Mouse (Mus musculus): ENCODE data around the gene Slc5a4a. TPM values are rescaled to one million over a fixed set of nuclear protein-coding genes. Genes with fewer than 3 reads are reported as not detected.
A peak's percentile ranks its signal among the peaks of the same experiment; 100 is the strongest.

The Slc5a4a gene
- polyA plus RNA-seq, 1 experiment from 2014 or later, result not detected

DNA sequence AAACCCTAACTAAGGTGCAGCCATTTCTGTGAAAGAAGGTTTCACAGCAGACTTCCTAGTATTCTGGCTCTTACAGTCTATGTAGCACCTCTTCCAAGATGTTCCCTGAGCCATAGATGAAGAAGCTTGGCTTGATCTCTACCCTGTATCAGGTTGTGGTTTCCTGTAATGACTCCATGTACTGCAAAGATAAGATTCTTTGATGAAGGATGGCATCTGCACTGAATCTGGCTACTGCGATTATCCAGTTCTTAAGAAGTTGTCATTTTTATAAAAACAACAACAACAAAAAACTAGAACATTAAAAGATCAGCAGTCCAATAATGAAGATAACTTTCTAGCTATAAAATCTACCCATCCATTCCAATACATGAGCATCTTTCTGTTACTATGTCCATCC lies 40.8 kb downstream of the Slc5a4a start:
- Histone ChIP-seq H3K4me1 (no peaks in the 10 kb centered on the region), H3K9me3 (replicated peaks) (no peaks in the 10 kb centered on the region), H3K27me3 (ENCODE audit: low read depth, poor library complexity, severe bottlenecking) (no peaks in the 10 kb centered on the region), H3K36me3 (no peaks in the 10 kb centered on the region), H3K27ac (no peak overlapping the region), H3K4me3 (no peak overlapping the region)
- no peak for DNase-seq (ENCODE audit: low spot score)
- WGBS, result 100% methylated on average over 1 of the region's 1 CpGs

GRCm38 (mm10) chr10:76201416-76201815 lies 54.2 kb downstream of the Slc5a4a start:
- Histone ChIP-seq H3K4me1 (peaks cover 3% of the 10 kb centered on the region; the same call in 1 of the 2 replicates), H3K27me3 (ENCODE audit: low read depth, poor library complexity, severe bottlenecking) (no peaks in the 10 kb centered on the region), H3K4me3 (no peak overlapping the region), H3K27ac (no peak overlapping the region), H3K36me3 (no peaks in the 10 kb centered on the region), H3K9me3 (replicated peaks) (no peaks in the 10 kb centered on the region)
- DNase-seq (ENCODE audit: low spot score), result no peak
- 90% methylated on average over 3 of the region's 3 CpGs for WGBS

DNA sequence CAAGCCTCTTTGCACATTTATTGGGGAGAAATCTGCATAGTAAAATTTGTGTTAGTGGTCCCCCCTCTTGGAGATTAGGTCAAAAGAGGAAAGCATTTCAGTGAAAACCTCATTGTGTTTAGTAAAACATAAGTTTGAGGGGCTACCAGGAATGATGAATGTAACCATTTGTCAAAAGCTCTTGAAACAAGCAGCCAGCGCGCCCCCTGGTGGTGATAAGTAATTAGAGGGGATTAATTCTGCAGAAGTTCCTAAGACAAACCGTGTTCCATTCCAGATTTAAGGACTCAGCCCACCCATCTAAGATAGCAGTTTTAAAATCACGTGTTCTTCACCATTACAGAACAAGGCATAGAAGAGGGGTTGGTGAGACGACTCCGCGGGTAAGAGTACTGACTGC lies 54.7 kb downstream of the Slc5a4a start:
- H3K36me3 ChIP-seq, result no peaks in the 10 kb centered on the region
- 22% methylated on average over 7 of the region's 7 CpGs for WGBS
- no peaks in the 10 kb centered on the region for H3K27me3 ChIP-seq (ENCODE audit: low read depth, poor library complexity, severe bottlenecking)

DNA sequence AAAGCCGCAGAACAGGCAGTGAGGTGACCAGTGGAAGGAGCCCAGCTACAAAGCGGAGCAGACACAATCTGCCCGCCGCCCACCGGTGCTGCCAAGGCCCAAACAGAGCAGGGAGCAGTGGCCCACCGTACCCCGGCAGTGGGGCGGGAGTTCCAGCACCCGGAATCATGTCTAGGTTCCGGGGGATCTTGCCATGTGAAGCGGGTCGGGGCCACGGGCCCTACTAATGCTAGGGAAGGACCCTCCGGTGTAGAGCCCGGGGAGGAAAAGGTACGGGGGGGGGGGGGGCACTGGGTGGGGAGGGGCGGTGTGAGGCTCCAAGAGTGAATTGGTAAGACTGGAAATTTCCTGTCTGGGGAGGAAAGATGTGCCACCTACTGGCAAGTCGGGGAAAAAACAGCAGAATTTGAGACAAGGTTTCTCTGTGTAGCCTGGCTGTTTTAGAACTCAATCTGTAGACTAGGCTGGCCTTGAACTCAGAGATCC lies 56.6 kb downstream of the Slc5a4a start:
- Histone ChIP-seq H3K4me3 (peak overlapping the region; percentile 49), H3K27ac (peak overlapping the region; percentile 73), H3K27me3 (ENCODE audit: low read depth, poor library complexity, severe bottlenecking) (no peaks in the 10 kb centered on the region), H3K4me1 (peaks cover 3% of the 10 kb centered on the region; the same call in 1 of the 2 replicates), H3K9me3 (replicated peaks) (no peaks in the 10 kb centered on the region), H3K36me3 (peaks cover 11% of the 10 kb centered on the region)
- 25% methylated on average over 17 of the region's 18 CpGs for WGBS
- DNase-seq (ENCODE audit: low spot score), result peak; percentile 46

More for the DNA sequence above, 54.7 kb downstream of the Slc5a4a start:
- DNase-seq (ENCODE audit: low spot score), result peak; percentile 87
- Histone ChIP-seq H3K4me3 (no peak overlapping the region), H3K27ac (no peak overlapping the region), H3K4me1 (peaks cover 3% of the 10 kb centered on the region; the same call in 1 of the 2 replicates), H3K9me3 (replicated peaks) (no peaks in the 10 kb centered on the region)

DNA sequence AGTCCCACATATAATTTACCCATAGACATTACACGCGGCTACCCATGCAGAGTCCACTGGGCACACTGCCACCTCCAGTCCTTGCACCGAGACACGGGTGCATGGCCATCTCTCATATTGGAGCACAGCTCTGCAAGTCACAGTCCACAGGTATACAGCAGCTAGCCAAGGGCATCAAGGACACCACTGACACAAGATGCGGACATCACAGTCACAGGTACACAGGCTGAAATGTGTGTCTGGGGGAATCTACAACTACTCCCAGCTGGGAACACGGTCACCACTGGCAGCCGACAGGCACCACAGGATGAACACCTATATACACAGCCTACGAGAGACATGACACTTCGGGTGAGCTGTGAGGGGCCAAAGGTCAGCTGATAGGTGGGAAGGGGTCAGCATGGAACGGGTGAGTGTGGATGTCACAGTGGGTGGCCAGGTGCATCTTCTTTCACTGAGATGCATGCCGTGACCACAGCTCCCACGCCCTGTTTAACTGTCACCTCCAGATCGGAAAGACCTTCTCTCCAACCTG lies 60.1 kb downstream of the Slc5a4a start:
- Histone ChIP-seq H3K27ac (no peak overlapping the region), H3K27me3 (ENCODE audit: low read depth, poor library complexity, severe bottlenecking) (no peaks in the 10 kb centered on the region), H3K36me3 (peaks cover 30% of the 10 kb centered on the region), H3K4me3 (no peak overlapping the region), H3K9me3 (replicated peaks) (no peaks in the 10 kb centered on the region), H3K4me1 (peaks cover 3% of the 10 kb centered on the region; the same call in 1 of the 2 replicates)
- DNase-seq (ENCODE audit: low spot score), result no peak
- WGBS, result 91% methylated on average over 13 of the region's 13 CpGs

GRCm38 (mm10) chr10:76209241-76209640 lies 62.0 kb downstream of the Slc5a4a start:
- 89% methylated on average over 8 of the region's 8 CpGs for WGBS
- Histone ChIP-seq H3K27ac (no peak overlapping the region), H3K4me3 (no peak overlapping the region), H3K27me3 (ENCODE audit: low read depth, poor library complexity, severe bottlenecking) (no peaks in the 10 kb centered on the region), H3K9me3 (replicated peaks) (peaks cover 3% of the 10 kb centered on the region; the same call in 1 of the 2 replicates), H3K4me1 (no peaks in the 10 kb centered on the region), H3K36me3 (peaks cover 47% of the 10 kb centered on the region)
- DNase-seq (ENCODE audit: low spot score), result peak; percentile 8

DNA sequence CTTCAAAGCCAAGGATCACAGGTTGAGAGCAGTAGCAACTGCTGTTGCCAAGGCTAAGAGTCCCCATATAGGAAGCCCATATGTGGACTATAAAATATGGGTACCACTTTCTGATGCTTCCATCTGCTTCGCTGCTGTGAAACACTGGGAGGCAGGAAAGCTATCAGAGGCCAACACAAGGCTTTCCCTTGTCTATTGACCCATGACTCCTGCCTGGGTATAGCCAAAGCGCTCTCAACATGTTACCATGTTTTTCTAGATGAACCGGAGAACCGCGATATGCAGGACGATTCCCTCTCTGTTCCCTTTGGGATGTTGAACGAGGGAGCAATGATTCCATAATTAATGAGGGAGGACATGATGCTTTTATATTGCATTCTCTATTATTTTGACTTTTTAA lies 63.6 kb downstream of the Slc5a4a start:
- no peak for DNase-seq (ENCODE audit: low spot score)
- Histone ChIP-seq H3K36me3 (peaks cover 62% of the 10 kb centered on the region), H3K27me3 (ENCODE audit: low read depth, poor library complexity, severe bottlenecking) (no peaks in the 10 kb centered on the region), H3K9me3 (replicated peaks) (peaks cover 11% of the 10 kb centered on the region), H3K4me3 (no peak overlapping the region), H3K4me1 (no peaks in the 10 kb centered on the region), H3K27ac (no peak overlapping the region)
- 95% methylated on average over 7 of the region's 7 CpGs for WGBS

DNA sequence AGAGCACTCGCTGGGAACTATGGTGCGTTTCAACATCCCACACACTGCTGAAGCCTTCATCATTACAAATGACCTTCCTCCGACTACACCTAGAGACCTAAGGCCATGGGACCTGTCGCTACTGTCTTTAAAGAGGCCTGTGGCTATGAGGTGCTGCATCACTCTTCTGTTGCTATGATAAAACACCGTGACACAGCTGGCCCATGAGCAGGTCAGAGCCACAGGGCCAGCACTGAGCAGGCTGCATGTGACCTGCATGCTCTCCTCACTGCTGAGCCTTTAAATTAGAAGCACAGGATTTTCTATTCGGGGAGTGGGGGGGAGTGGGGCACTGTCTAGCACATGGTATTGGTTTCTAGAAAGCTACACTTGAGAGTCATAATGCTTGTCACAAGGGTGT lies 64.9 kb downstream of the Slc5a4a start:
- no peak overlapping the region for H3K27ac ChIP-seq
- no peaks in the 10 kb centered on the region for H3K27me3 ChIP-seq (ENCODE audit: low read depth, poor library complexity, severe bottlenecking)
- 93% methylated on average over 6 of the region's 6 CpGs for WGBS
- H3K36me3 ChIP-seq, result peaks cover 74% of the 10 kb centered on the region
- no peaks in the 10 kb centered on the region for H3K4me1 ChIP-seq
- H3K4me3 ChIP-seq, result no peak overlapping the region
- H3K9me3 ChIP-seq (replicated peaks), result peaks cover 11% of the 10 kb centered on the region
- DNase-seq (ENCODE audit: low spot score), result peak; percentile 10

- no peak overlapping the region for H3K27ac ChIP-seq
- H3K36me3 ChIP-seq, result peaks cover 63% of the 10 kb centered on the region
- peak; percentile 16 for DNase-seq (ENCODE audit: low spot score)
- no peaks in the 10 kb centered on the region for H3K4me1 ChIP-seq
- peaks cover 11% of the 10 kb centered on the region for H3K9me3 ChIP-seq (replicated peaks)
- 82% methylated on average over 4 of the region's 4 CpGs for WGBS
- no peaks in the 10 kb centered on the region for H3K27me3 ChIP-seq (ENCODE audit: low read depth, poor library complexity, severe bottlenecking)
- no peak overlapping the region for H3K4me3 ChIP-seq
Observed at GRCm38 (mm10) chr10:76214161-76214560, 66.9 kb downstream of the Slc5a4a start.

GRCm38 (mm10) chr10:76217056-76217455 lies 69.8 kb downstream of the Slc5a4a start:
- 97% methylated on average over 17 of the region's 17 CpGs for WGBS
- Histone ChIP-seq H3K9me3 (replicated peaks) (peaks cover 11% of the 10 kb centered on the region), H3K4me3 (no peak overlapping the region), H3K4me1 (no peaks in the 10 kb centered on the region), H3K27ac (no peak overlapping the region), H3K36me3 (peaks cover 70% of the 10 kb centered on the region), H3K27me3 (ENCODE audit: low read depth, poor library complexity, severe bottlenecking) (no peaks in the 10 kb centered on the region)
- DNase-seq (ENCODE audit: low spot score), result no peak

- Histone ChIP-seq H3K27ac (no peak overlapping the region), H3K36me3 (peaks cover 72% of the 10 kb centered on the region), H3K4me3 (no peak overlapping the region), H3K27me3 (ENCODE audit: low read depth, poor library complexity, severe bottlenecking) (no peaks in the 10 kb centered on the region), H3K4me1 (no peaks in the 10 kb centered on the region), H3K9me3 (replicated peaks) (peaks cover 11% of the 10 kb centered on the region)
- WGBS, result 88% methylated on average over 9 of the region's 9 CpGs
- no peak for DNase-seq (ENCODE audit: low spot score)
Observed at GRCm38 (mm10) chr10:76218240-76218639, 71.0 kb downstream of the Slc5a4a start.

DNA sequence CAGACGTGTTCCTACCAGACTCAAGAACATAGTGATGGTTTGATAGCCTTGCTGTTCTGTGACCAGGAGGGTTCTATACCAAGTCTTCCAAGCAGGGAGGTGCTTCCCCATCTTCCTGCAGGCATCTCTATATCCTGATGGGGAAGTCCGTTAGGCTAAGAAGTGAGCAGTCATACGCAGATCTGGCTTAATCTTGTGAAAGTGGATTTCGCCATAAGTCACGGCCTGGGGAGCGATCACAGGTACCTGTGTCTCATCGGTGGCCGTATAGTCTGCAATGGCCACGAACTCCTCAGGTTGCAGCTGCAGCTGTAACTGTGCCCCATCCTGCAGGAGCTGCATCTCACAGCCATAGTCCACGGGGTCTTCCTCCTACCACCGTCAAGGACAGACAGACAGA lies 78.7 kb downstream of the Slc5a4a start:
- Histone ChIP-seq H3K4me1 (no peaks in the 10 kb centered on the region), H3K27me3 (ENCODE audit: low read depth, poor library complexity, severe bottlenecking) (no peaks in the 10 kb centered on the region), H3K36me3 (peaks cover 43% of the 10 kb centered on the region), H3K9me3 (replicated peaks) (no peaks in the 10 kb centered on the region), H3K27ac (no peak overlapping the region), H3K4me3 (no peak overlapping the region)
- no peak for DNase-seq (ENCODE audit: low spot score)
- 94% methylated on average over 11 of the region's 11 CpGs for WGBS

- Histone ChIP-seq H3K27me3 (ENCODE audit: low read depth, poor library complexity, severe bottlenecking) (no peaks in the 10 kb centered on the region), H3K4me1 (no peaks in the 10 kb centered on the region), H3K27ac (no peak overlapping the region), H3K9me3 (replicated peaks) (no peaks in the 10 kb centered on the region), H3K36me3 (peaks cover 9% of the 10 kb centered on the region), H3K4me3 (no peak overlapping the region)
- no peak for DNase-seq (ENCODE audit: low spot score)
- WGBS, result 76% methylated on average over 1 of the region's 1 CpGs
Observed at GRCm38 (mm10) chr10:76229627-76230026, 82.4 kb downstream of the Slc5a4a start.
